Mouse (Mus musculus) liver, adult 2 months (tissue): Measurements from ENCODE around the gene Slc13a4.

ENCODE experiments used
- CTCF ChIP-seq: fragments of 200-500 bp; IDR thresholded peaks from 2 replicates; pipeline ENCODE4 v1.5.1; 2011; ENCODE audit warnings: low read depth, low read length, control low read depth
- POLR2A ChIP-seq: fragments of 200-500 bp; IDR thresholded peaks from 2 replicates; pipeline ENCODE4 v1.6.1; 2011; ENCODE audit warnings: low read length, control low read depth; ENCODE audit not compliant: insufficient read depth; ENCODE audit errors: extremely low read depth

- TF ChIP-seq CTCF (no peak), POLR2A (no peak)
Observed at GRCm38 (mm10) chr6:35279306-35279705, 28.6 kb downstream of the Slc13a4 start.
